Mouse (Mus musculus) bone marrow, adult 2 months (tissue): ENCODE data around the gene B4galnt4.

Source experiments
- CTCF ChIP-seq: fragments of 200-500 bp; IDR thresholded peaks from 2 replicates; pipeline ENCODE4 v1.5.1; 2011; ENCODE audit warnings: low read length, control low read depth; ENCODE audit not compliant: control insufficient read depth, insufficient read depth
- POLR2A ChIP-seq: fragments of 200-500 bp; IDR thresholded peaks from 2 replicates; pipeline ENCODE4 v1.6.1; 2011; ENCODE audit warnings: low read depth, mild to moderate bottlenecking, control low read depth, low read length, borderline replicate concordance; ENCODE audit not compliant: control insufficient read depth

- TF ChIP-seq POLR2A (peak; percentile 66; the same call in 1 of the 2 replicates), CTCF (no peak)
Measured at GRCm38 (mm10) chr7:141099911-141100691, 39.2 kb downstream of the B4galnt4 start, which contains the start of gene Sigirr.
